Mouse (Mus musculus) C2C12 (cell line): ENCODE results near the gene Paqr4. TPM values are rescaled to one million over a fixed set of nuclear protein-coding genes. Genes with fewer than 3 reads are reported as not detected.

Source experiments
- H3K27me3 ChIP-seq: one replicate; pipeline ENCODE4 v1.6.1; 2011; ENCODE audit not compliant: control insufficient read depth, insufficient read depth, insufficient read length
- H3K36me3 ChIP-seq: one replicate; pipeline ENCODE4 v1.6.1; 2011; ENCODE audit not compliant: control insufficient read depth, insufficient read depth
- H3K4me3 ChIP-seq: one replicate; pipeline ENCODE4 v1.5.1; 2011; ENCODE audit warnings: mild to moderate bottlenecking, control low read depth; ENCODE audit not compliant: poor library complexity, insufficient read depth, severe bottlenecking
- H3K79me2 ChIP-seq: one replicate; pipeline ENCODE4 v1.6.1; 2011; ENCODE audit not compliant: control insufficient read depth, insufficient read depth
- H3K79me3 ChIP-seq: one replicate; pipeline ENCODE4 v1.6.1; 2011; ENCODE audit warnings: low read depth, control low read depth
- H3ac ChIP-seq: one replicate; pipeline ENCODE3; 2011; ENCODE audit warnings: low read depth; ENCODE audit not compliant: control insufficient read depth, insufficient read length
- CEBPB ChIP-seq: IDR thresholded peaks from one replicate; pipeline ENCODE4 v1.6.1; 2011; ENCODE audit warnings: low read depth, mild to moderate bottlenecking, control low read depth, moderate library complexity
- CTCF ChIP-seq: IDR thresholded peaks from one replicate; pipeline ENCODE4 v1.5.1; 2011; ENCODE audit not compliant: control insufficient read depth, insufficient read depth, insufficient read length
- FOSL1 ChIP-seq: IDR thresholded peaks from one replicate; pipeline ENCODE4 v1.8.0; 2011; ENCODE audit warnings: mild to moderate bottlenecking, low read length; ENCODE audit not compliant: poor library complexity, insufficient read depth, severe bottlenecking
- MAX ChIP-seq: IDR thresholded peaks from one replicate; pipeline ENCODE4 v1.6.1; 2011; ENCODE audit warnings: mild to moderate bottlenecking, control low read depth
- MYOD1 ChIP-seq: IDR thresholded peaks from one replicate; pipeline ENCODE4 v1.6.1; 2011; ENCODE audit warnings: low read depth; ENCODE audit not compliant: control insufficient read depth, insufficient read length
- MYOG ChIP-seq: IDR thresholded peaks from one replicate; pipeline ENCODE4 v1.6.1; 2011; ENCODE audit not compliant: control insufficient read depth, insufficient read length; ENCODE audit errors: extremely low read depth
- USF1 ChIP-seq: IDR thresholded peaks from one replicate; pipeline ENCODE4 v1.6.1; 2011; ENCODE audit warnings: low read depth, mild to moderate bottlenecking, control low read depth, moderate library complexity
- polyA plus RNA-seq: library from polyadenylated mRNA; unstranded; fragments of >200 nt; fragmentation: generic; extraction: Trizol; gene quantifications from one replicate; pipeline ENCODE4 v1.2.1, GENCODE M21; 2012; ENCODE audit warnings: missing spikeins

Gene Paqr4
- polyA plus RNA-seq, 1 experiment = 12.5 TPM

DNA sequence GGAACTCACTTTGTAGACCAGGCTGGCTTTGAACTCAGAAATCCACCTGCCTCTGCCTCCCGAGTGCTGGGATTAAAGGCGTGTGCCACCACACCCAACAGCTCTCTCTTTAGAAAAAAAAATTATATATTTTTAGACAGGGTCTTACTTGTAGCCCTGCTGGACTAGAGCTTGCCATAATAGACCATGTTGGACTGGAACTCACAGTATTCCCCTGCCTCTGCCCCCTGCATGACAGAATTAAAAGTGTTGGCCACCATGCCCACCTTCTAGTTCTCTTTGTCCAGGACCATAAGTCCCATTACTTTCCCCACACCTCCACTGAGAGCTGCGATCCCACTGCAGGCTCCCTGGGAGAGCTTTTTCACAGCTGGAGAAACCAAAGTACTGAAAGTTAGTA is 6.8 kb upstream of the Paqr4 start:
- Histone ChIP-seq H3K4me3 (no peak overlapping the region), H3K36me3 (no peaks in the 10 kb centered on the region), H3K79me2 (no peaks in the 10 kb centered on the region), H3ac (no peak overlapping the region), H3K79me3 (no peaks in the 10 kb centered on the region), H3K27me3 (peaks cover 27% of the 10 kb centered on the region)
- no peak for TF ChIP-seq MYOG
- no peak for TF ChIP-seq CTCF
- TF ChIP-seq MAX = no peak
- TF ChIP-seq USF1 = no peak
- TF ChIP-seq MYOD1 = no peak
- TF ChIP-seq FOSL1 = no peak
- TF ChIP-seq CEBPB = no peak

GRCm38 (mm10) chr17:23746767-23747166 is 6.1 kb upstream of the Paqr4 start:
- H3ac ChIP-seq = no peak overlapping the region
- H3K79me2 ChIP-seq = no peaks in the 10 kb centered on the region
- peaks cover 34% of the 10 kb centered on the region for H3K27me3 ChIP-seq
- H3K79me3 ChIP-seq = no peaks in the 10 kb centered on the region
- no peaks in the 10 kb centered on the region for H3K36me3 ChIP-seq
- TF ChIP-seq USF1 = no peak
- TF ChIP-seq FOSL1 = no peak
- no peak for TF ChIP-seq MYOG
- TF ChIP-seq CEBPB = no peak
- TF ChIP-seq MYOD1 = no peak
- TF ChIP-seq MAX = no peak
- TF ChIP-seq CTCF = no peak
- H3K4me3 ChIP-seq = no peak overlapping the region

DNA sequence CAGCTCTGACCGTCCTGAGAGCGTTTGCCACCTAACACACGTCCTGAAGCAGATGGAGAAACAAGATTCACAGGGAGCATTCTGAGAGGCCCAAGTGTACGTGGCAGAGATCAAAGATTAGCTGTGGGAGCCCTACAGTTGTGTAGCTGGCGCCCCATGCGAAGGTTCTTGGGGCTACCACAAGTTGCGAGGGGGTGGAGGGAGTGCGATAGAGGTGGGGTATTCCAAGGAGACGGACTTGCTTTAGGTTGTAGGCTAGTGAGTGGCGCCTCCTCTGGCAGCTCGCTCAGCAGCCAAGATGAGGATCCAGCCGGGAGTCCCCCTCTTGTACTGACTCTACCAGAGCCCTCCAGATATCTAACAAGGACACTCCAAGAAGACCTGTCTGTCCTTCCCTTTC is 5.6 kb upstream of the Paqr4 start:
- peaks cover 36% of the 10 kb centered on the region for H3K27me3 ChIP-seq
- H3ac ChIP-seq = no peak overlapping the region
- H3K4me3 ChIP-seq = no peak overlapping the region
- no peak for TF ChIP-seq MYOG
- no peak for TF ChIP-seq CEBPB
- TF ChIP-seq MAX = no peak
- no peak for TF ChIP-seq CTCF
- no peak for TF ChIP-seq FOSL1
- H3K79me2 ChIP-seq = no peaks in the 10 kb centered on the region
- no peaks in the 10 kb centered on the region for H3K79me3 ChIP-seq
- H3K36me3 ChIP-seq = no peaks in the 10 kb centered on the region

- TF ChIP-seq CEBPB (no peak), CTCF (no peak), MYOG (no peak), FOSL1 (no peak), MAX (no peak), USF1 (no peak)
- H3K79me2 ChIP-seq = no peaks in the 10 kb centered on the region
- H3K4me3 ChIP-seq = no peak within 1 kb of the TSS
- no peak within 1 kb of the TSS for H3ac ChIP-seq
- peaks cover 36% of the 10 kb centered on the region for H3K27me3 ChIP-seq
- no peaks in the 10 kb centered on the region for H3K36me3 ChIP-seq
- H3K79me3 ChIP-seq = no peaks in the 10 kb centered on the region
Measured at GRCm38 (mm10) chr17:23745301-23746251, 4.9 kb upstream of the Paqr4 start, which contains the start of gene Kremen2. TSS of gene Kremen2 (minus strand) at chr17:23745833.

- no peak overlapping the region for H3ac ChIP-seq
- no peaks in the 10 kb centered on the region for H3K79me3 ChIP-seq
- no peaks in the 10 kb centered on the region for H3K79me2 ChIP-seq
- H3K36me3 ChIP-seq = no peaks in the 10 kb centered on the region
- no peak overlapping the region for H3K4me3 ChIP-seq
- peaks cover 36% of the 10 kb centered on the region for H3K27me3 ChIP-seq
- no peak for TF ChIP-seq MAX
- TF ChIP-seq CTCF = no peak
- TF ChIP-seq MYOG = no peak
- no peak for TF ChIP-seq CEBPB
- TF ChIP-seq MYOD1 = no peak
- no peak for TF ChIP-seq FOSL1
- no peak for TF ChIP-seq USF1
Measured at GRCm38 (mm10) chr17:23744651-23745050, 4.0 kb upstream of the Paqr4 start.

GRCm38 (mm10) chr17:23744076-23744475 is 3.4 kb upstream of the Paqr4 start:
- TF ChIP-seq CEBPB (no peak), MAX (no peak), FOSL1 (no peak), MYOD1 (no peak), USF1 (no peak)
- H3K79me3 ChIP-seq = no peaks in the 10 kb centered on the region
- H3ac ChIP-seq = no peak overlapping the region
- H3K79me2 ChIP-seq = no peaks in the 10 kb centered on the region
- H3K36me3 ChIP-seq = no peaks in the 10 kb centered on the region
- H3K4me3 ChIP-seq = no peak overlapping the region
- H3K27me3 ChIP-seq = peaks cover 36% of the 10 kb centered on the region
